Mouse (Mus musculus): ENCODE measurements around the gene Bcar1.

Gene Bcar1

GRCm38 (mm10) chr8:111743792-111744696 lies at the start of gene Bcar1:
Gene Bcar1 (minus strand): TSS chr8:111743809.
- DNase-seq (ENCODE audit: low spot score), result no peak

GRCm38 (mm10) chr8:111789639-111790038 lies 46.0 kb upstream of the Bcar1 start:
- no peak for DNase-seq (ENCODE audit: low spot score)

GRCm38 (mm10) chr8:111789200-111789599 lies 45.6 kb upstream of the Bcar1 start:
- DNase-seq (ENCODE audit: low spot score), result no peak

- DNase-seq (ENCODE audit: low spot score), result no peak
These were observed 44.9 kb upstream of the Bcar1 start for GRCm38 (mm10) chr8:111788497-111788896.

GRCm38 (mm10) chr8:111788085-111788484 lies 44.5 kb upstream of the Bcar1 start:
- DNase-seq (ENCODE audit: low spot score), result no peak

- DNase-seq (ENCODE audit: low spot score), result no peak
These were observed 44.1 kb upstream of the Bcar1 start for GRCm38 (mm10) chr8:111787683-111788082.

GRCm38 (mm10) chr8:111786701-111787588 lies 43.3 kb upstream of the Bcar1 start:
- DNase-seq (ENCODE audit: low spot score), result no peak

- no peak for DNase-seq (ENCODE audit: low spot score)
These were observed 42.5 kb upstream of the Bcar1 start for GRCm38 (mm10) chr8:111786116-111786515.

GRCm38 (mm10) chr8:111782671-111783394 lies 39.2 kb upstream of the Bcar1 start:
- DNase-seq (ENCODE audit: low spot score), result no peak

GRCm38 (mm10) chr8:111782161-111782560 lies 38.6 kb upstream of the Bcar1 start:
- DNase-seq (ENCODE audit: low spot score), result no peak

GRCm38 (mm10) chr8:111780697-111781424 lies 37.3 kb upstream of the Bcar1 start:
- no peak for DNase-seq (ENCODE audit: low spot score)

- no peak for DNase-seq (ENCODE audit: low spot score)
These were observed 36.1 kb upstream of the Bcar1 start for GRCm38 (mm10) chr8:111779690-111780089.

- no peak for DNase-seq (ENCODE audit: low spot score)
These were observed 35.2 kb upstream of the Bcar1 start for GRCm38 (mm10) chr8:111778801-111779200.

- no peak for DNase-seq (ENCODE audit: low spot score)
These were observed 32.9 kb upstream of the Bcar1 start for GRCm38 (mm10) chr8:111776492-111776891.

GRCm38 (mm10) chr8:111775766-111776165 lies 32.2 kb upstream of the Bcar1 start:
- DNase-seq (ENCODE audit: low spot score), result no peak

GRCm38 (mm10) chr8:111773476-111773875 lies 29.9 kb upstream of the Bcar1 start:
- DNase-seq (ENCODE audit: low spot score), result no peak

GRCm38 (mm10) chr8:111773057-111773456 lies 29.4 kb upstream of the Bcar1 start:
- no peak for DNase-seq (ENCODE audit: low spot score)

- no peak for DNase-seq (ENCODE audit: low spot score)
These were observed 28.5 kb upstream of the Bcar1 start for GRCm38 (mm10) chr8:111772083-111772482.

GRCm38 (mm10) chr8:111771625-111772020 lies 28.0 kb upstream of the Bcar1 start:
- no peak for DNase-seq (ENCODE audit: low spot score)

GRCm38 (mm10) chr8:111770958-111771624 lies 27.5 kb upstream of the Bcar1 start:
- no peak for DNase-seq (ENCODE audit: low spot score)
